Mouse (Mus musculus) megakaryocyte-erythroid progenitor cell, adult 5-6 weeks (primary cell): Measurements from ENCODE around the gene Bmx. TPM values are rescaled to one million over a fixed set of nuclear protein-coding genes. Genes with fewer than 3 reads are reported as not detected.

Source experiments
- ATAC-seq: replicated peaks from 2 replicates; pipeline ENCODE4 v1.8.0; 2016; ENCODE audit warnings: mild to moderate bottlenecking, inconsistent platforms; ENCODE audit not compliant: severe bottlenecking, poor library complexity, low FRiP score, low TSS enrichment
- total RNA-seq, 2 experiments: library from RNA; stranded (forward) in 1 of 2; stranded (reverse) in 1 of 2; fragments of 200-1000, 215-1000 nt in 1 of 2; fragments of >200 nt in 1 of 2; fragmentation: Nextera tagmentation in 1 of 2; gene quantifications; 2 replicates each; pipeline ENCODE4 v1.2.3; 2014 to 2017

The Bmx gene
- total RNA-seq (2014; fragmentation: Nextera tagmentation) (not detected in 2 replicates), total RNA-seq (2017) (0.14 TPM in 1 of 2 replicates, not detected in the other)

- ATAC-seq: no peak
Measured at GRCm38 (mm10) chrX:164258057-164258456, at the start of gene Bmx. Bmx (minus strand) TSS chrX:164258193.

- no peak for ATAC-seq
Measured at GRCm38 (mm10) chrX:164306250-164306649, 48.3 kb upstream of the Bmx start.

- ATAC-seq: no peak
Measured at GRCm38 (mm10) chrX:164291147-164291546, 33.2 kb upstream of the Bmx start.

- peak; percentile 68; the same call in 1 of the 2 replicates for ATAC-seq
Measured at GRCm38 (mm10) chrX:164287077-164287476, 29.1 kb upstream of the Bmx start.

GRCm38 (mm10) chrX:164283808-164284207, 25.8 kb upstream of the Bmx start:
- no peak for ATAC-seq

GRCm38 (mm10) chrX:164280918-164281647, 23.1 kb upstream of the Bmx start:
- ATAC-seq: no peak

GRCm38 (mm10) chrX:164275536-164275935, 17.5 kb upstream of the Bmx start:
- ATAC-seq: no peak

GRCm38 (mm10) chrX:164270603-164271002, 12.6 kb upstream of the Bmx start:
- no peak for ATAC-seq

- ATAC-seq: peak; percentile 100
Measured at GRCm38 (mm10) chrX:164269285-164269761, 11.3 kb upstream of the Bmx start, which contains the start of gene Pir. Pir (plus strand) TSS chrX:164269371.

- no peak for ATAC-seq
Measured at GRCm38 (mm10) chrX:164264861-164265260, 6.9 kb upstream of the Bmx start.

GRCm38 (mm10) chrX:164262286-164262685, 4.3 kb upstream of the Bmx start:
- ATAC-seq: no peak

GRCm38 (mm10) chrX:164258662-164259061, 669 bp upstream of the Bmx start:
- ATAC-seq: no peak

- no peak for ATAC-seq
Measured at GRCm38 (mm10) chrX:164256527-164256926, 1.5 kb downstream of the Bmx start.

GRCm38 (mm10) chrX:164246722-164247121, 11.3 kb downstream of the Bmx start:
- no peak for ATAC-seq

- ATAC-seq: no peak
Measured at GRCm38 (mm10) chrX:164245714-164246113, 12.3 kb downstream of the Bmx start.

GRCm38 (mm10) chrX:164233380-164233779, 24.6 kb downstream of the Bmx start:
- no peak for ATAC-seq

- peak; percentile 96 for ATAC-seq
Measured at GRCm38 (mm10) chrX:164221989-164222388, 36.0 kb downstream of the Bmx start.

GRCm38 (mm10) chrX:164200547-164200946, 57.4 kb downstream of the Bmx start:
- no peak for ATAC-seq

GRCm38 (mm10) chrX:164197679-164198078, 60.3 kb downstream of the Bmx start:
- peak; percentile 100 for ATAC-seq

GRCm38 (mm10) chrX:164189880-164190279, 68.1 kb downstream of the Bmx start:
- no peak for ATAC-seq

GRCm38 (mm10) chrX:164183844-164184243, 74.1 kb downstream of the Bmx start:
- peak; percentile 82 for ATAC-seq
